In the genomic region with DNA sequence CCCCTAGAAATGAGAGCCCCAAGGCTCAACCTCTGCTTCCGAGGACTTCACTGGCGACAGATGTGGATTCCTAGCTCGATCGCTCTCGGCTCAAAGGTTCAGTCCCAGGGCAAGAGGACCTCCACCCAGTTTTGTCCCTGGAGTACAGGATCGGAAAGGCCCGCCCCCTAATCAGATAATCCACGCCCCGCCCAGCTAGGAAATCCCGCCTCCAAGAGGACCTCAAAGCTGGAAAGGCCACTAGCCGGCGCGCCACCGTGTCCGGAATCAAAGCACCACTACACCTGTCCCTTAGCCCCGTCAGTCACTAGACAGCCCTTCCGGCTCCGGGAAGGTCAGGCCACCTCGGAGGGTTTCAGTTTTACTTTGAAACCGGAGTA, we compare ENCODE assay signal across 8 mouse cellular contexts. TPM values are rescaled to one million over a fixed set of nuclear protein-coding genes. Genes with fewer than 3 reads are reported as not detected.
DNase-seq lines count a peak whose midpoint lies in the region; ATAC-seq and TF ChIP-seq lines count a peak whose summit lies in the region.

No protein-coding gene starts in this region.

- H3K4me3 ChIP-seq in ES-Bruce4 (ENCODE audit: low read depth, low read length): peak overlapping the region; percentile 86
- peak overlapping the region; percentile 77 for H3K4me3 ChIP-seq in brown adipose tissue, adult 24 weeks (ENCODE audit: insufficient read depth, low read depth, low read length)
- peak overlapping the region; percentile 68 for H3K4me3 ChIP-seq in heart, embryonic 12.5 days
- peak overlapping the region; percentile 72 for H3K4me3 ChIP-seq in kidney, postnatal 0 days (replicated peaks; ENCODE audit: low read depth, low read length)
- H3K4me3 ChIP-seq in liver, embryonic 11.5 days (ENCODE audit: low read depth, low read length): peak overlapping the region; percentile 62
- peak overlapping the region; percentile 73 for H3K4me3 ChIP-seq in stomach, postnatal 0 days (ENCODE audit: low read depth, low read length)

- no peaks in the 10 kb centered on the region for H3K27me3 ChIP-seq in ES-Bruce4 (ENCODE audit: control insufficient read depth, insufficient read depth, low read length, poor library complexity, severe bottlenecking)
- H3K27me3 ChIP-seq in heart, embryonic 12.5 days (replicated peaks): no peaks in the 10 kb centered on the region
- H3K27me3 ChIP-seq in kidney, postnatal 0 days (ENCODE audit: insufficient read depth, low read length): no peaks in the 10 kb centered on the region
- H3K27me3 ChIP-seq in liver, embryonic 11.5 days (replicated peaks; ENCODE audit: control insufficient read depth, insufficient read depth, low read length): no peaks in the 10 kb centered on the region
- no peaks in the 10 kb centered on the region for H3K27me3 ChIP-seq in stomach, postnatal 0 days (ENCODE audit: control insufficient read depth, insufficient read depth, low read length)

- peak; percentile 69 for TF ChIP-seq POLR2A in ES-Bruce4 (IDR thresholded peaks at IDR 0.05; ENCODE audit: insufficient read depth, low read length)

- H3K9ac ChIP-seq in ES-Bruce4 (ENCODE audit: low read depth, poor library complexity, severe bottlenecking): peak overlapping the region; percentile 76
- peak overlapping the region; percentile 77 for H3K9ac ChIP-seq in heart, embryonic 12.5 days
- peak overlapping the region; percentile 69 for H3K9ac ChIP-seq in kidney, postnatal 0 days (ENCODE audit: low read depth, low read length)
- H3K9ac ChIP-seq in liver, embryonic 11.5 days (ENCODE audit: low read depth, low read length): peak overlapping the region; percentile 72
- peak overlapping the region; percentile 77 for H3K9ac ChIP-seq in stomach, postnatal 0 days (ENCODE audit: low read length)

- peaks cover 2% of the 10 kb centered on the region for H3K4me1 ChIP-seq in ES-Bruce4 (ENCODE audit: control insufficient read depth, insufficient read depth, low read length)
- no peaks in the 10 kb centered on the region for H3K4me1 ChIP-seq in brown adipose tissue, adult 24 weeks (ENCODE audit: control insufficient read depth, insufficient read depth, insufficient read length, low read length)
- peaks cover 11% of the 10 kb centered on the region for H3K4me1 ChIP-seq in heart, embryonic 12.5 days (replicated peaks)
- peaks cover 6% of the 10 kb centered on the region; the same call in 1 of the 2 replicates for H3K4me1 ChIP-seq in kidney, postnatal 0 days (replicated peaks; ENCODE audit: insufficient read depth, low read length)
- peaks cover 12% of the 10 kb centered on the region for H3K4me1 ChIP-seq in liver, embryonic 11.5 days (replicated peaks; ENCODE audit: control insufficient read depth, insufficient read depth, low read length)
- no peaks in the 10 kb centered on the region for H3K4me1 ChIP-seq in stomach, postnatal 0 days (replicated peaks; ENCODE audit: control insufficient read depth, insufficient read depth)

- peak; percentile 43 for ATAC-seq in erythroid progenitor cell, adult 5-6 weeks (replicated peaks; ENCODE audit: low FRiP score, poor library complexity, severe bottlenecking)
- ATAC-seq in heart, embryonic 12.5 days (ENCODE audit: insufficient number of reproducible peaks, low FRiP score): peak; percentile 46
- ATAC-seq in kidney, postnatal 0 days (replicated peaks; ENCODE audit: low FRiP score, low read depth): peak; percentile 54
- peak; percentile 46 for ATAC-seq in liver, embryonic 11.5 days (replicated peaks; ENCODE audit: low FRiP score)
- ATAC-seq in monocyte, adult 5-6 weeks (replicated peaks; ENCODE audit: insufficient number of reproducible peaks, low FRiP score, low TSS enrichment, poor library complexity, severe bottlenecking): peak; percentile 2; the same call in 1 of the 2 replicates
- ATAC-seq in stomach, postnatal 0 days (ENCODE audit: low FRiP score, low TSS enrichment): peak; percentile 53

- no peaks in the 10 kb centered on the region for H3K9me3 ChIP-seq in ES-Bruce4 (replicated peaks; ENCODE audit: control insufficient read depth, insufficient read depth, low read length, poor library complexity, severe bottlenecking)
- no peaks in the 10 kb centered on the region for H3K9me3 ChIP-seq in heart, embryonic 12.5 days (replicated peaks)
- H3K9me3 ChIP-seq in kidney, postnatal 0 days (replicated peaks; ENCODE audit: low read length): no peaks in the 10 kb centered on the region
- H3K9me3 ChIP-seq in liver, embryonic 11.5 days (ENCODE audit: control insufficient read depth, low read length): no peaks in the 10 kb centered on the region
- H3K9me3 ChIP-seq in stomach, postnatal 0 days (ENCODE audit: control insufficient read depth, low read length): no peaks in the 10 kb centered on the region

- peak overlapping the region; percentile 92 for H3K4me2 ChIP-seq in heart, embryonic 12.5 days
- peak overlapping the region; percentile 71 for H3K4me2 ChIP-seq in kidney, postnatal 0 days (ENCODE audit: low read length)
- peak overlapping the region; percentile 93 for H3K4me2 ChIP-seq in liver, embryonic 11.5 days
- peak overlapping the region; percentile 60 for H3K4me2 ChIP-seq in stomach, postnatal 0 days (replicated peaks; ENCODE audit: low read depth)

- DNase-seq in kidney, postnatal 0 days (ENCODE audit: low spot score): peak; percentile 92
- peak; percentile 85 for DNase-seq in liver, embryonic 11.5 days (ENCODE audit: low spot score)
- DNase-seq in stomach, postnatal 0 days (ENCODE audit: low spot score): peak; percentile 94

- H3K27ac ChIP-seq in ES-Bruce4 (ENCODE audit: insufficient read depth, low read length): peak overlapping the region; percentile 80
- peak overlapping the region; percentile 87 for H3K27ac ChIP-seq in brown adipose tissue, adult 24 weeks (replicated peaks; ENCODE audit: low read depth, low read length)
- peak overlapping the region; percentile 92 for H3K27ac ChIP-seq in heart, embryonic 12.5 days (ENCODE audit: poor library complexity, severe bottlenecking)
- peak overlapping the region; percentile 96 for H3K27ac ChIP-seq in kidney, postnatal 0 days
- peak overlapping the region; percentile 87 for H3K27ac ChIP-seq in liver, embryonic 11.5 days (ENCODE audit: low read depth, low read length)
- H3K27ac ChIP-seq in stomach, postnatal 0 days (replicated peaks): peak overlapping the region; percentile 95

- no peak for TF ChIP-seq CTCF in ES-Bruce4 (IDR thresholded peaks at IDR 0.05; ENCODE audit: low read depth, low read length)
- peak; percentile 53 for TF ChIP-seq CTCF in kidney, postnatal 0 days (IDR thresholded peaks at IDR 0.05; ENCODE audit: low read depth)
- peak; percentile 52 for TF ChIP-seq CTCF in stomach, postnatal 0 days (IDR thresholded peaks at IDR 0.05; ENCODE audit: low read depth)

- under 1% methylated on average over 20 of the region's 20 CpGs for WGBS in heart, embryonic 12.5 days
- under 1% methylated on average over 20 of the region's 20 CpGs for WGBS in kidney, postnatal 0 days
- under 1% methylated on average over 20 of the region's 20 CpGs for WGBS in liver, embryonic 11.5 days
- WGBS in stomach, postnatal 0 days: under 1% methylated on average over 20 of the region's 20 CpGs

- no peak for TF ChIP-seq EP300 in ES-Bruce4 (IDR thresholded peaks at IDR 0.05; ENCODE audit: insufficient read depth, low read depth, low read length)
- no peak for TF ChIP-seq EP300 in stomach, postnatal 0 days (optimal IDR thresholded peaks at IDR 0.05)

- peaks cover 5% of the 10 kb centered on the region for H3K36me3 ChIP-seq in ES-Bruce4 (ENCODE audit: control insufficient read depth, insufficient read depth, low read length, poor library complexity, severe bottlenecking)
- peaks cover 38% of the 10 kb centered on the region for H3K36me3 ChIP-seq in heart, embryonic 12.5 days
- peaks cover 26% of the 10 kb centered on the region for H3K36me3 ChIP-seq in kidney, postnatal 0 days (ENCODE audit: insufficient read depth, low read length)
- H3K36me3 ChIP-seq in liver, embryonic 11.5 days (ENCODE audit: control insufficient read depth, insufficient read depth, low read length): peaks cover 10% of the 10 kb centered on the region
- peaks cover 10% of the 10 kb centered on the region for H3K36me3 ChIP-seq in stomach, postnatal 0 days (ENCODE audit: control insufficient read depth, insufficient read depth, low read length)

RNA-seq across cellular contexts. Expression of a gene that starts 0.9 kb away (rescaled TPM):
- 104 and 105 TPM in 2 replicates for polyA plus RNA-seq in ES-Bruce4 (2011; ENCODE audit: insufficient read depth, insufficient read length, low read depth, missing spikeins)
- 72.6 and 86.4 TPM in 2 replicates for polyA plus RNA-seq in brown adipose tissue, adult 24 weeks (2012; ENCODE audit: insufficient read depth, insufficient read length, missing spikeins)
- 7.5 and 7.6 TPM in 2 replicates for total RNA-seq in erythroid progenitor cell, adult 5-6 weeks (2015; ENCODE audit: low replicate concordance)
- total RNA-seq in erythroid progenitor cell, adult 5-6 weeks (2017; ENCODE audit: low replicate concordance): 1.7 and 6.5 TPM in 2 replicates
- 113 TPM in 2 replicates for polyA plus RNA-seq in heart, embryonic 12.5 days (2016; fragmentation: Nextera tagmentation; extraction: Ambion mirVana)
- 128 and 137 TPM in 2 replicates for polyA plus RNA-seq in kidney, postnatal 0 days (2015; fragmentation: Nextera tagmentation; extraction: Ambion mirVana)
- 83.7 and 98.7 TPM in 2 replicates for polyA plus RNA-seq in liver, embryonic 11.5 days (2014; fragmentation: Nextera tagmentation; extraction: Ambion mirVana)
- total RNA-seq in monocyte, adult 5-6 weeks (2017): 24.0 to 37.3 TPM (median 32.1 TPM) in 3 replicates
- 104 and 108 TPM in 2 replicates for polyA plus RNA-seq in stomach, postnatal 0 days (2015; fragmentation: Nextera tagmentation; extraction: Ambion mirVana)

RNA-seq across cellular contexts. Expression of a gene that starts 38.6 kb away (rescaled TPM):
- not detected in 2 replicates for polyA plus RNA-seq in ES-Bruce4 (2011; ENCODE audit: insufficient read depth, insufficient read length, low read depth, missing spikeins)
- polyA plus RNA-seq in brown adipose tissue, adult 24 weeks (2012; ENCODE audit: insufficient read depth, insufficient read length, missing spikeins): not detected in 2 replicates
- total RNA-seq in erythroid progenitor cell, adult 5-6 weeks (2015; ENCODE audit: low replicate concordance): not detected in 2 replicates
- not detected in 2 replicates for total RNA-seq in erythroid progenitor cell, adult 5-6 weeks (2017; ENCODE audit: low replicate concordance)
- polyA plus RNA-seq in heart, embryonic 12.5 days (2016; fragmentation: Nextera tagmentation; extraction: Ambion mirVana): not detected in 2 replicates
- polyA plus RNA-seq in kidney, postnatal 0 days (2015; fragmentation: Nextera tagmentation; extraction: Ambion mirVana): not detected in 2 replicates
- 0.40 TPM in 1 of 2 replicates, not detected in the other for polyA plus RNA-seq in liver, embryonic 11.5 days (2014; fragmentation: Nextera tagmentation; extraction: Ambion mirVana)
- not detected in 3 replicates for total RNA-seq in monocyte, adult 5-6 weeks (2017)
- 7.7 and 8.7 TPM in 2 replicates for polyA plus RNA-seq in stomach, postnatal 0 days (2015; fragmentation: Nextera tagmentation; extraction: Ambion mirVana)

RNA-seq across cellular contexts. Expression of a gene that starts 43.3 kb away (rescaled TPM):
- polyA plus RNA-seq in ES-Bruce4 (2011; ENCODE audit: insufficient read depth, insufficient read length, low read depth, missing spikeins): 18.2 and 23.3 TPM in 2 replicates
- polyA plus RNA-seq in brown adipose tissue, adult 24 weeks (2012; ENCODE audit: insufficient read depth, insufficient read length, missing spikeins): 68.8 and 75.5 TPM in 2 replicates
- not detected in 2 replicates for total RNA-seq in erythroid progenitor cell, adult 5-6 weeks (2015; ENCODE audit: low replicate concordance)
- not detected in 2 replicates for total RNA-seq in erythroid progenitor cell, adult 5-6 weeks (2017; ENCODE audit: low replicate concordance)
- 500 and 521 TPM in 2 replicates for polyA plus RNA-seq in heart, embryonic 12.5 days (2016; fragmentation: Nextera tagmentation; extraction: Ambion mirVana)
- polyA plus RNA-seq in kidney, postnatal 0 days (2015; fragmentation: Nextera tagmentation; extraction: Ambion mirVana): 18.6 and 19.1 TPM in 2 replicates
- 13.3 and 14.5 TPM in 2 replicates for polyA plus RNA-seq in liver, embryonic 11.5 days (2014; fragmentation: Nextera tagmentation; extraction: Ambion mirVana)
- total RNA-seq in monocyte, adult 5-6 weeks (2017): not detected in 3 replicates
- polyA plus RNA-seq in stomach, postnatal 0 days (2015; fragmentation: Nextera tagmentation; extraction: Ambion mirVana): 223 and 291 TPM in 2 replicates

RNA-seq across cellular contexts. Expression of a gene that starts 52.5 kb away (rescaled TPM):
- 9.1 and 10.1 TPM in 2 replicates for polyA plus RNA-seq in ES-Bruce4 (2011; ENCODE audit: insufficient read depth, insufficient read length, low read depth, missing spikeins)
- polyA plus RNA-seq in brown adipose tissue, adult 24 weeks (2012; ENCODE audit: insufficient read depth, insufficient read length, missing spikeins): not detected in 2 replicates
- total RNA-seq in erythroid progenitor cell, adult 5-6 weeks (2015; ENCODE audit: low replicate concordance): not detected in 2 replicates
- not detected in 2 replicates for total RNA-seq in erythroid progenitor cell, adult 5-6 weeks (2017; ENCODE audit: low replicate concordance)
- 0.69 and 0.96 TPM in 2 replicates for polyA plus RNA-seq in heart, embryonic 12.5 days (2016; fragmentation: Nextera tagmentation; extraction: Ambion mirVana)
- 0.08 and 0.13 TPM in 2 replicates for polyA plus RNA-seq in kidney, postnatal 0 days (2015; fragmentation: Nextera tagmentation; extraction: Ambion mirVana)
- polyA plus RNA-seq in liver, embryonic 11.5 days (2014; fragmentation: Nextera tagmentation; extraction: Ambion mirVana): 0.55 and 1.0 TPM in 2 replicates
- total RNA-seq in monocyte, adult 5-6 weeks (2017): not detected in 3 replicates
- 2.3 and 2.5 TPM in 2 replicates for polyA plus RNA-seq in stomach, postnatal 0 days (2015; fragmentation: Nextera tagmentation; extraction: Ambion mirVana)

RNA-seq across cellular contexts. Expression of a gene that starts 58.2 kb away (rescaled TPM):
- 18.0 and 19.8 TPM in 2 replicates for polyA plus RNA-seq in ES-Bruce4 (2011; ENCODE audit: insufficient read depth, insufficient read length, low read depth, missing spikeins)
- polyA plus RNA-seq in brown adipose tissue, adult 24 weeks (2012; ENCODE audit: insufficient read depth, insufficient read length, missing spikeins): 5.7 and 11.3 TPM in 2 replicates
- not detected in 2 replicates for total RNA-seq in erythroid progenitor cell, adult 5-6 weeks (2015; ENCODE audit: low replicate concordance)
- 0.13 TPM in 1 of 2 replicates, not detected in the other for total RNA-seq in erythroid progenitor cell, adult 5-6 weeks (2017; ENCODE audit: low replicate concordance)
- polyA plus RNA-seq in heart, embryonic 12.5 days (2016; fragmentation: Nextera tagmentation; extraction: Ambion mirVana): 61.5 and 67.4 TPM in 2 replicates
- 40.1 and 44.3 TPM in 2 replicates for polyA plus RNA-seq in kidney, postnatal 0 days (2015; fragmentation: Nextera tagmentation; extraction: Ambion mirVana)
- polyA plus RNA-seq in liver, embryonic 11.5 days (2014; fragmentation: Nextera tagmentation; extraction: Ambion mirVana): 24.8 and 32.3 TPM in 2 replicates
- 0.49 TPM in 1 of 3 replicates, not detected in the others for total RNA-seq in monocyte, adult 5-6 weeks (2017)
- 28.8 and 30.0 TPM in 2 replicates for polyA plus RNA-seq in stomach, postnatal 0 days (2015; fragmentation: Nextera tagmentation; extraction: Ambion mirVana)

Comparison
In these comparisons a context has a peak if more than half of its experiments do, and no peak if none do; other contexts are left out.
1. Peak in every context shown above with its lines: DNase-seq, ATAC-seq, H3K4me3 ChIP-seq and H3K27ac ChIP-seq.
2. ATAC-seq: peak in every context shown above with its lines; median percentile 54 in kidney, postnatal 0 days; 53 in stomach, postnatal 0 days; 46 in heart, embryonic 12.5 days; 46 in liver, embryonic 11.5 days; 43 in erythroid progenitor cell, adult 5-6 weeks; 2 in monocyte, adult 5-6 weeks.